Mouse (Mus musculus) stomach, postnatal 0 days (tissue): Measurements from ENCODE around the gene Tada2a. TPM values are rescaled to one million over a fixed set of nuclear protein-coding genes. Genes with fewer than 3 reads are reported as not detected.

Source experiments
- ATAC-seq: fragments of 200-750 bp; cut with Nextera tagmentation; 2 replicates; pipeline ENCODE4 v1.8.0; 2017; ENCODE audit not compliant: low FRiP score, low TSS enrichment
- DNase-seq: peaks from one replicate; pipeline ENCODE4 v3.0.0-alpha.2; 2016; ENCODE audit warnings: low spot score
- H3K27ac ChIP-seq: fragments of 300-500 bp; sonication (generic); replicated peaks from 2 replicates; pipeline ENCODE4 v1.5.1; 2014; ENCODE audit warnings: mild to moderate bottlenecking, control low read depth
- H3K27me3 ChIP-seq: fragments of 300-500 bp; sonication (generic); 2 replicates; pipeline ENCODE4 v1.6.1; 2014; ENCODE audit warnings: low read length; ENCODE audit not compliant: control insufficient read depth, insufficient read depth
- H3K36me3 ChIP-seq: fragments of 300-500 bp; sonication (generic); 2 replicates; pipeline ENCODE4 v1.6.1; 2014; ENCODE audit warnings: low read length, mixed read lengths; ENCODE audit not compliant: control insufficient read depth, insufficient read depth
- H3K4me1 ChIP-seq: fragments of 300-500 bp; sonication (generic); replicated peaks from 2 replicates; pipeline ENCODE4 v1.6.1; 2014; ENCODE audit warnings: antibody characterized with exemption; ENCODE audit not compliant: control insufficient read depth, insufficient read depth
- H3K4me2 ChIP-seq: fragments of 300-500 bp; sonication (generic); replicated peaks from 2 replicates; pipeline ENCODE4 v1.6.1; 2014; ENCODE audit warnings: low read depth, mild to moderate bottlenecking, control low read depth, moderate library complexity
- H3K4me3 ChIP-seq: fragments of 300-500 bp; sonication (generic); 2 replicates; pipeline ENCODE4 v1.5.1; 2014; ENCODE audit warnings: low read depth, low read length, control low read depth
- H3K9ac ChIP-seq: fragments of 300-500 bp; sonication (generic); 2 replicates; pipeline ENCODE4 v1.6.1; 2014; ENCODE audit warnings: mild to moderate bottlenecking, low read length, control low read depth, mixed read lengths
- H3K9me3 ChIP-seq: fragments of 300-500 bp; sonication (generic); 2 replicates; pipeline ENCODE4 v1.6.1; 2016; ENCODE audit warnings: low read length; ENCODE audit not compliant: control insufficient read depth
- CTCF ChIP-seq: IDR thresholded peaks from 2 replicates; pipeline ENCODE4 v1.5.1; 2016; ENCODE audit warnings: antibody characterized with exemption, low read depth, mild to moderate bottlenecking, moderate library complexity
- EP300 ChIP-seq: optimal IDR thresholded peaks from 2 replicates; pipeline ENCODE3; 2016; ENCODE audit warnings: antibody characterized with exemption
- WGBS: fragments of 180-500 bp; shearing (Covaris S2); extraction: QIAGEN DNeasy Blood & Tissue Kit; methylation state at CpG from one replicate; pipeline ENCODE4 v1.1.7; 2014; 5-methylcytosine and 5-hydroxymethylcytosine counted together
- polyA plus RNA-seq: library from polyadenylated mRNA; unstranded; fragments of >200 nt; fragmentation: Nextera tagmentation; extraction: Ambion mirVana; gene quantifications from 2 replicates; pipeline ENCODE4 v1.2.1, GENCODE M21; 2015

Tada2a gene
- polyA plus RNA-seq, 1 experiment from 2014 or later = 13.2 TPM

GRCm38 (mm10) chr11:84042808-84043762 lies 86.3 kb downstream of the Tada2a start:
- no peak overlapping the region for H3K4me3 ChIP-seq
- TF ChIP-seq EP300 = no peak
- no peak for TF ChIP-seq CTCF
- 54% methylated on average over 14 of the region's 14 CpGs for WGBS
- peak overlapping the region; percentile 40; the same call in 1 of the 2 replicates for H3K27ac ChIP-seq
- no peak overlapping the region for H3K4me2 ChIP-seq
- no peak for DNase-seq
- H3K9me3 ChIP-seq = no peaks in the 10 kb centered on the region
- no peaks in the 10 kb centered on the region for H3K36me3 ChIP-seq
- ATAC-seq = peak; percentile 62
- no peak overlapping the region for H3K9ac ChIP-seq
- no peaks in the 10 kb centered on the region for H3K4me1 ChIP-seq
- H3K27me3 ChIP-seq = no peaks in the 10 kb centered on the region

- no peaks in the 10 kb centered on the region for H3K27me3 ChIP-seq
- DNase-seq (no peak), ATAC-seq (no peak)
- no peak overlapping the region for H3K27ac ChIP-seq
- no peak for TF ChIP-seq EP300
- TF ChIP-seq CTCF = no peak
- H3K9ac ChIP-seq = no peak overlapping the region
- no peak overlapping the region for H3K4me2 ChIP-seq
- no peaks in the 10 kb centered on the region for H3K36me3 ChIP-seq
- no peak overlapping the region for H3K4me3 ChIP-seq
- no peaks in the 10 kb centered on the region for H3K9me3 ChIP-seq
- no peaks in the 10 kb centered on the region for H3K4me1 ChIP-seq
- WGBS = 73% methylated on average over 6 of the region's 6 CpGs
Observed at GRCm38 (mm10) chr11:84040621-84041020, 88.8 kb downstream of the Tada2a start.

GRCm38 (mm10) chr11:84033671-84034070 lies 95.7 kb downstream of the Tada2a start:
- no peak for TF ChIP-seq EP300
- ATAC-seq = no peak
- Histone ChIP-seq H3K4me3 (no peak overlapping the region), H3K27me3 (no peaks in the 10 kb centered on the region), H3K4me2 (no peak overlapping the region), H3K4me1 (no peaks in the 10 kb centered on the region), H3K27ac (no peak overlapping the region), H3K9ac (no peak overlapping the region), H3K36me3 (peaks cover 7% of the 10 kb centered on the region), H3K9me3 (no peaks in the 10 kb centered on the region)
- WGBS = 75% methylated on average over 5 of the region's 5 CpGs
- no peak for DNase-seq

- no peaks in the 10 kb centered on the region for H3K27me3 ChIP-seq
- no peak for TF ChIP-seq EP300
- TF ChIP-seq CTCF = no peak
- H3K36me3 ChIP-seq = peaks cover 7% of the 10 kb centered on the region
- H3K4me3 ChIP-seq = no peak overlapping the region
- H3K9ac ChIP-seq = no peak overlapping the region
- ATAC-seq (peak; percentile 55; the same call in 1 of the 2 replicates), DNase-seq (no peak)
- H3K9me3 ChIP-seq = no peaks in the 10 kb centered on the region
- H3K4me1 ChIP-seq = no peaks in the 10 kb centered on the region
- 88% methylated on average over 5 of the region's 5 CpGs for WGBS
- no peak overlapping the region for H3K4me2 ChIP-seq
- no peak overlapping the region for H3K27ac ChIP-seq
Observed at GRCm38 (mm10) chr11:84032559-84032958, 96.8 kb downstream of the Tada2a start.

GRCm38 (mm10) chr11:84031971-84032370 lies 97.4 kb downstream of the Tada2a start:
- Histone ChIP-seq H3K4me1 (no peaks in the 10 kb centered on the region), H3K4me2 (no peak overlapping the region), H3K27me3 (no peaks in the 10 kb centered on the region), H3K4me3 (no peak overlapping the region), H3K36me3 (peaks cover 7% of the 10 kb centered on the region), H3K9me3 (no peaks in the 10 kb centered on the region), H3K27ac (no peak overlapping the region), H3K9ac (no peak overlapping the region)
- TF ChIP-seq EP300 = no peak
- peak; percentile 88 for TF ChIP-seq CTCF
- DNase-seq = peak; percentile 68
- peak; percentile 41; the same call in 1 of the 2 replicates for ATAC-seq
- WGBS = 49% methylated on average over 9 of the region's 9 CpGs

Other genes starting within 250 kb of the Tada2a start
- 15.1 and 15.3 TPM in 2 replicates for gene Ddx52, start 187.5 kb downstream of the Tada2a start, polyA plus RNA-seq
- gene Synrg, start 165.2 kb downstream of the Tada2a start, polyA plus RNA-seq = 7.2 TPM in 2 replicates
- gene Dusp14, start 60.3 kb downstream of the Tada2a start, polyA plus RNA-seq = 118 and 130 TPM in 2 replicates
- gene Acaca, start 72 bp upstream of the Tada2a start, polyA plus RNA-seq = 4.5 TPM in 2 replicates
- gene Gm11437, start 37.9 kb upstream of the Tada2a start, polyA plus RNA-seq = not detected in 2 replicates